Mouse (Mus musculus) cerebellum, adult 9-10 months (tissue): ENCODE measurements around the gene Sspn.

Source experiments
- DNase-seq: peaks from one replicate; pipeline ENCODE4 v3.0.0; 2022

The Sspn gene

GRCm38 (mm10) chr6:145977344-145977743, 45.9 kb downstream of the Sspn start:
- DNase-seq = no peak

DNA sequence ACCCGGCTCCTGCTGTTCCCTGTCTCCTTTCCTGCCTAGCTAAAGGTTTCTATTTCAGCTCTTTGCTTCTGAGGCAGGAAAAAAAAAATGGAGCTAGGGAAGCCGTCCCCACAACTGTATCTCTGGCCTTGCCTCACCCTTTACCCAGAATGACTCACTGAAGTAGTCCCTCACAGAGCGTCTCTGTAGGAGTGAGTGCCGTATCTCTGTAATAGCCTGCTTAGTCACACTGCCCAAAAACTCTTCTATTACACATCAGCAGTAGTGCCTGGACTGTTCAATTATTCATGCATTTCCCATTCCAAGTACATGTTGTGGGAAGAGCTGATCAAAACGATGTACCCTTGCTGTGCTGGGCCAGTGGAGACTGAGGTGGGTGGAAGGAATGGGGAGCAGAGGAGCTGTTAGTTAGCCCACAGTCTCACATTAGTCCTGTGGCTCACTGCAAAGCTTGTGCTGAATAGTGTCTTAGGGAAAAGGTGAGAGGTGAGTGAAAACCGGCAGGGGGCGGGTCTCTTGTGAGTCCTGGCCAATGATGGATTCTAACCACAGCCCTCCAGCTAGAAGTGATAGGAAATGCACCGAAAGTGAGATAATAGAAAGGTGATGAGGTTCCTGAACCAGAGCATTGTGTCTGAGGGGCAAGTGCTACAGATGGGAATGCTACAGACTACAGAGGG, 46.5 kb downstream of the Sspn start:
- DNase-seq = no peak

- no peak for DNase-seq
Observed at GRCm38 (mm10) chr6:145981074-145981473, 49.6 kb downstream of the Sspn start.

GRCm38 (mm10) chr6:145982335-145982734, 50.9 kb downstream of the Sspn start:
- DNase-seq = no peak

- no peak for DNase-seq
Observed at GRCm38 (mm10) chr6:145990578-145990977, 59.1 kb downstream of the Sspn start.

DNA sequence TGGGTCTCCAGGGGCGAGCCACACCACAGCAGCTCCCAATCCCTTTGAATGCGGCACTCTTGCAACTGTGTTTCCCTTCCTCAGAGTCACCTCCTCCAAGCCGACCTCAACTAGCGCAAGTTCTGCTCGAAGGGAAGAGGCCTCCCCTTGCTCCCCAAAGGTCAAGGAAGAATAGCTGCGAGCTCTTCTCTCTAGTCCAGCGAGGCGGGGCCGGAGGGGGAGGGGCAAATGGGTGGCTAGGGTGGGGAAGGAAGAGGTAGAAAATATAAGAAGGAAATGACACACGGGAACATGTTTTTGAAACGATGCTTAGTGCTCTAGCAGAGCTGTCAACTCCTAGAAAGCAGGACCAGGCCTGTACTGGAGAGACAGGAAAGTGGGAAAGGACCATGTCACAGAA, 61.1 kb downstream of the Sspn start:
- no peak for DNase-seq

GRCm38 (mm10) chr6:145992985-145993384, 61.5 kb downstream of the Sspn start:
- no peak for DNase-seq

DNA sequence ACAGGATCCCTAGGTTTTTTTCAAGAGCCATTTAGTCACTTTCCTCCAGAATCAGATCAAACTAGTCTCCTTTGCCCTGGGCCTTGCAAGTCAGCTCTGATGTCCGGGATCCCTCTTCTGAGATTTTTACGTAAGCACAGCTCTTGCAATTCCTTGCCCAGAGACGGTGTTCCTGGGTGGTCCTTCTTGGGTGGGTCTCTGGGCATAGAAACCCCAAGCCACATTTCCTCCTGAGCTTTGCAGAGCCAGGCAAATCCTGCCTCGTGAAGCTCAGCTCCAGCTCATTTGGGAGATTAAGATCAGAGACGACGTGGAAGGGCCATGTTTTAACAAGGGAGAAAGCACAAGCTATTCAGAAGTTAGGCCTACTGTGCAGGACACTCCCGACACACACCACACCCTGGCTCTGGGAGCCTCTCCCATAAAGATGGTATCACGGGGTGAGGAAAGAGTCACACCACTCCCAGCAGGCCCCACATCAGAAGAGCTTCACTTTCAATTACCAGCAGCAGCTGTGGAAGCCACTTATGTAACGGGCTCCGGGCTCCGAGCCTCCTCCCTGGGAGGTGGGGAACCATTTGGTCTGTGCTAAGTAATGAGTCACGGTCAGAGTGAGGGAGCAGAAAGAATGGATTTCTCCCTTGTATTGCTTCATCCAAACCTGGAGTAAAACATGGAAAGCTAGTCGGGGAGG, 67.0 kb downstream of the Sspn start:
- DNase-seq = peak; percentile 63

DNA sequence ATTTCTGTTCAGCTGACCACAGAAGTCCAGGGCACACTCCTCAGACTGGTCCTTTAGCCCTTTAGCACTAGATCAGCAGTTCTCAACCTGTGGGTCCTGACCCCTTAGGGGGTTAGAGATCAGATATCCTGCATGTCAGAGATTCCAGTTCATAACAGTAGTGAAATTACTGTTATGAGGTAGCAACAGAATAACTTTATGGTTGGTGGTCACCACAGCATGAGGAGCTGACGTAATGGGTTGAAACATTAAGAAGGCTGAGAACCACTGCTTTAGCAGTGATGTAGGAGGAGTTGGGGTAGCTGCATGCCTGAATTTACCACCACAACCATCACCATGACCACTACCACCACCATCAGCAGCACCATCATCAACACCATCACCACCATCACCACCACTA, 69.3 kb downstream of the Sspn start:
- DNase-seq = no peak

DNA sequence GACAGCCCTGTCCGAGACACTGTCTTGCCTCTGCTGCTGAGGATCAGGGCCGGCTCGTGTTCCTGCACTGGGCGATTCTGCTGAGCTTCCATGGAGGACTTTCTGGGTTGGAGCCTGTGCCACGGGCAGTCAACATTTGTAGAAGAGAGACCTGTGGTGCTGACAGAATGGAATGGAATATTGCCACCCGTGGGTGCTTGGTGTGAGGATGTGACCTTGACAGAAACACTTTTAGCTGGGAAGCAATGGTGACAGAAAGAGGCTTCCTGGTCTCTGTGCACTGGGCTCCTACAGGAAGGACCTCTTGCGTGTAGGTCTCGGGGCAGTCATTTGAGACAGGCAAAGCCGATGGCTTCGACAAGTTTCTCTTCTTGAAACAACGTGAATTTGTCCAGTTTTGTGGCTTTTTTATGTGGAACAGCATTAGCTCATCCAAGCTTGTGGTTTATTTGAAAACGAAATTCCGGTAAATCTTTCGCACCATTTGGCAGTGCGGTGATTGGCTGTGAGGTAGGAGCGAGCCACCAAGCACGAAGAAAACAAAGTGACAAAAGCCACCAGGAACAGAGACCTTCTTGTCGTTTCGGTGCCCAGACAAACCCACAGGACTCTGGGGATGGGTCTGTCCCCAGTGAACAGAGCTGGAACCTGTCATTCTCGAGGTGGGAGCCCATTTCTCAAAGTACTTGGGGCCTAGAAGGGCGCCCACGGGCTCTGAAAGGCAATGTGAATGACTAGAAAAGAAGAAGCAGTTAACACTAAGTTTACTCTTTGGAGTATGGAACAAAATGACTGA, 70.2 kb downstream of the Sspn start:
- no peak for DNase-seq

DNA sequence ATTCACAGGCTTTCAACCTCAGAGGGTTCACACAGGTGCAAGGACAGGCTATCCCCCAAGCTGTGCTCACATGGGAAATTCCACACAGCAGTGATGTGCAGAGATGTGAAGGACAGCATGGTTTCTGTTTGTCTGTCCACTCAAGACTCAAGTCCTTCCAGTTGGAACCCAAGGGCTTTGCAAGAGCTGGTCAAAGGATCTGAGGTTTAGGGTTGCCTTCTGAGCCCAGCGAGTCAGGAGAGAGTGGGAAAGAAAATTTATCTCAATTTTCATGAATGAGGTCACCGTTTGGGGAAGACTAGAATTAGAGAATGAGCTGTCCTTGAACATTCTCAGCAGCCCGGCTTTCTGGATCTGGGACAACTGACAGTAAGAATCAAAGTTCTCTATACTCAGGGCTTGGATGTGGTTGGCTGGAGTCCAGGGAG, 72.7 kb downstream of the Sspn start:
- no peak for DNase-seq

DNA sequence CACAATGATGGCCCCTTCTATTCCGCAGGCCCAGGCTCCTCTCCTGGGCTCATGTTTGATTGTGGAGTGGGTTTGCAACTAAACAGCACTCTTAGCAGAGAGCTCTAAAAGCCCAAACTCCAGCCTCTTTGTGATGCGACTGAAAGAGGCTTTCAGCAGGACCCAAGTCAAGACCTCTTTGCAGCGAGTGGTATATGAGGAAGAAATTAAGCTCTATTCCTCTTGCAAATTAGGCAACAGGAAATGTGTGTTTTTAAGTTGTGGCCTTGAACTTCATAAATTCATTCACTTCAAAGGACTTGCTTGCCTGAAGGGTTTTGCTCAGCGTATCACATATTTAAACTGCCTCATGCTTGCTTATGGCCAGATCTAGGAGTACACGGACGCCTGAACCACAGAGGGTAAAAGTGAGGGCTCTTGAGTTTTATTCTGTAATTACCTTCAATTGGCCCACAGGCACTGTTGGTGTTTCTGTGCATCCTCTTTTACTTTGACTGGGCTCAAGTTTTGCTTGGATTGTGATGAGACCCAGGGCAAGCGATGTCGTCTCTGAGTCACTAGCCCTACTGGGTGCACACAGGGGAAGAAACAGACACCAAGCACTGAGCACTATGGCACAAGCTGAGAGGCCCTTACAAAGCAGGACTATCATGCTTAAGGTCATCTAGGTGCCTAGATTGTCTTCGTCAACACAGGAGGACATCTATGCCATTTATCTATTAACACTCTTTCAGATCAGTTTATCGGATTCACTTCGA, 73.9 kb downstream of the Sspn start:
- DNase-seq = no peak

DNA sequence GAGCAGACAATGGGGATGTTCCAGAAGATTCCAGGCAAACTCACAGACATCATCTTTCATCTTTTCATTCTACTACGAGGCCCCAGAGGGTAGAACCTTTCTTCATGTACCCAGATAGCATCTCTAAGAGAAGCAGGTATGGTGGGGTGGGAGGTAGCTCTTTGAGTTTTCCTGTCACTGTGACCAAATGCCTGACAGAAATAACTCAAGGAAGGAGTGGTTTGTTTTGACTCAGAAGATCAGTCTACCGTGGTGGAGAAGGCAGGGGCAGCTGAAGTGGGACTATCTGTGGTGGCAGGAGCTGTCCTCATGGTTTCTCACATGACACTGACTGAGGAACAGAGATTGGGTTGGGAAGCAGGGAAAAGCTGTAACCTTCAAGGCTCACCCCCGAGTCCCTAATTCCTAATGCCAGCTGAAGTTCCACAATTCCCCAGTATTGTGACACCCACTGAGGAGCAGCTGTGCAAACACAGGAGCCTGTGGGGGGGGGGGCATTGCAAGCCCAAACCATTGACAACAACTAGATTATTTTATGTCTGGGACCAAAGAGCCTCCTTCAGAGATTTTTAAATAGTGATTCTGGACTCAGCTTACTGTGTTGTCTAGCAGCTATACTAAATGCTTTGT, 74.6 kb downstream of the Sspn start:
- DNase-seq = no peak

GRCm38 (mm10) chr6:146006753-146007152, 75.3 kb downstream of the Sspn start:
- no peak for DNase-seq

DNA sequence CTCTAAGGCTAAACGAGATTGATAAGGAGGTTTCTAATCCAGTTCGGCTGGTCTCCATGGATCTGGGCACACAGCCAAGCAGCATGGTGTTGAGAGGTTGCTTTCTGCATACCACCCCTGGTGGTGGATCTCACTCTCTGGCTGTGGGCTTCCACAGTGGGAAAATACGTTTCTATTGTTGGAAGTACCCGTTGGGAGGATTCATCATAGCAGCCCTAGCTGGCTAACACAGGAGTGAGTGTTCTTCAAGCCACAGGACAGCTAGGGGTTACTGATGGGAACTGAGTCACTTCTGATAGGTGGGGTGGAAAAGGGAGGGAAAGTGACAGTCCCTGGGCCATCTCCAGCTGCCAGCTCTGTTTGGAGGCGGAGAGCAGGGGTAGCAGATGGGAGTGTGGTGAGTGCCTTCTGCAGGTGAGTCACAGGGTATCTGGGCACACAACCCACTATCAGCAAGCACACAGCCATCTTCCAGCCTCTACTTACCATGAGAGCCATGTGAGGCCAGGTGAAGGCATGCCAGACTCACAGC, 77.1 kb downstream of the Sspn start:
- peak; percentile 43 for DNase-seq

- peak; percentile 39 for DNase-seq
Observed at GRCm38 (mm10) chr6:146009163-146009915, 77.9 kb downstream of the Sspn start.

GRCm38 (mm10) chr6:146010093-146010764, 78.8 kb downstream of the Sspn start:
- peak; percentile 64 for DNase-seq

GRCm38 (mm10) chr6:146014312-146014711, 82.9 kb downstream of the Sspn start:
- DNase-seq = no peak
